Mouse (Mus musculus) forebrain, embryonic 13.5 days (tissue): ENCODE data around the gene Alox12b. TPM values are rescaled to one million over a fixed set of nuclear protein-coding genes. Genes with fewer than 3 reads are reported as not detected.

ENCODE experiments used
- ATAC-seq: fragments of 200-750 bp; cut with Nextera tagmentation; 2 replicates; pipeline ENCODE4 v1.8.0; 2017
- H3K27ac ChIP-seq: fragments of 300-500 bp; sonication (generic); 2 replicates; pipeline ENCODE4 v1.5.1; 2015; ENCODE audit warnings: inconsistent platforms, mild to moderate bottlenecking, moderate library complexity
- H3K27me3 ChIP-seq: fragments of 300-500 bp; sonication (generic); 2 replicates; pipeline ENCODE4 v1.6.1; 2015; ENCODE audit warnings: mild to moderate bottlenecking, inconsistent platforms
- H3K36me3 ChIP-seq: fragments of 300-500 bp; sonication (generic); 2 replicates; pipeline ENCODE4 v1.6.1; 2015; ENCODE audit warnings: mild to moderate bottlenecking, inconsistent platforms; ENCODE audit not compliant: poor library complexity, severe bottlenecking
- H3K4me1 ChIP-seq: fragments of 300-500 bp; sonication (generic); 2 replicates; pipeline ENCODE4 v1.6.1; 2015; ENCODE audit warnings: inconsistent platforms
- H3K4me2 ChIP-seq: fragments of 300-500 bp; sonication (generic); 2 replicates; pipeline ENCODE4 v1.6.1; 2015; ENCODE audit warnings: inconsistent platforms, mild to moderate bottlenecking, moderate library complexity
- H3K4me3 ChIP-seq: fragments of 300-500 bp; sonication (generic); 2 replicates; pipeline ENCODE4 v1.5.1; 2015; ENCODE audit warnings: mild to moderate bottlenecking, inconsistent platforms
- H3K9ac ChIP-seq: fragments of 300-500 bp; sonication (generic); 2 replicates; pipeline ENCODE4 v1.6.1; 2015; ENCODE audit warnings: mild to moderate bottlenecking, inconsistent platforms
- H3K9me3 ChIP-seq: fragments of 300-500 bp; sonication (generic); replicated peaks from 2 replicates; pipeline ENCODE4 v1.6.1; 2016; ENCODE audit warnings: inconsistent platforms
- WGBS: fragments of 180-500 bp; shearing (Covaris S2); methylation state at CpG from one replicate; pipeline ENCODE4 v1.1.7; 2015; 5-methylcytosine and 5-hydroxymethylcytosine counted together
- polyA plus RNA-seq: library from polyadenylated mRNA; unstranded; fragments of >200 nt; fragmentation: Nextera tagmentation; extraction: Ambion mirVana; gene quantifications from 2 replicates; pipeline ENCODE4 v1.2.1, GENCODE M21; 2015

The Alox12b gene
- polyA plus RNA-seq, 1 experiment from 2014 or later = not detected

- no peaks in the 10 kb centered on the region for H3K27me3 ChIP-seq
- ATAC-seq = no peak
- no peaks in the 10 kb centered on the region for H3K4me1 ChIP-seq
- H3K4me3 ChIP-seq = no peak overlapping the region
- no peak overlapping the region for H3K9ac ChIP-seq
- no peak overlapping the region for H3K4me2 ChIP-seq
- WGBS = 93% methylated on average over 5 of the region's 5 CpGs
- no peaks in the 10 kb centered on the region for H3K36me3 ChIP-seq
- no peaks in the 10 kb centered on the region for H3K9me3 ChIP-seq
- H3K27ac ChIP-seq = no peak overlapping the region
These were observed 28.2 kb downstream of the Alox12b start for GRCm38 (mm10) chr11:69185031-69185430.

GRCm38 (mm10) chr11:69185936-69186335 is 29.1 kb downstream of the Alox12b start:
- 88% methylated on average over 6 of the region's 6 CpGs for WGBS
- Histone ChIP-seq H3K4me1 (no peaks in the 10 kb centered on the region), H3K27me3 (no peaks in the 10 kb centered on the region), H3K27ac (no peak overlapping the region), H3K9me3 (no peaks in the 10 kb centered on the region), H3K4me2 (no peak overlapping the region), H3K9ac (no peak overlapping the region), H3K4me3 (no peak overlapping the region), H3K36me3 (no peaks in the 10 kb centered on the region)
- ATAC-seq = no peak

- no peak overlapping the region for H3K27ac ChIP-seq
- ATAC-seq = peak; percentile 50; the same call in 1 of the 2 replicates
- no peaks in the 10 kb centered on the region for H3K36me3 ChIP-seq
- H3K27me3 ChIP-seq = peaks cover 34% of the 10 kb centered on the region
- no peak overlapping the region for H3K4me3 ChIP-seq
- 0% methylated on average over 1 of the region's 1 CpGs for WGBS
- H3K9me3 ChIP-seq = no peaks in the 10 kb centered on the region
- peaks cover 11% of the 10 kb centered on the region for H3K4me1 ChIP-seq
- no peak overlapping the region for H3K4me2 ChIP-seq
- no peak overlapping the region for H3K9ac ChIP-seq
These were observed 36.1 kb downstream of the Alox12b start for GRCm38 (mm10) chr11:69192840-69193239.

GRCm38 (mm10) chr11:69196766-69197165 is 40.0 kb downstream of the Alox12b start:
- no peaks in the 10 kb centered on the region for H3K36me3 ChIP-seq
- H3K4me1 ChIP-seq = peaks cover 11% of the 10 kb centered on the region
- WGBS = 5% methylated on average over 5 of the region's 5 CpGs

GRCm38 (mm10) chr11:69197194-69197593 is 40.4 kb downstream of the Alox12b start:
- H3K9ac ChIP-seq = peak overlapping the region; percentile 43
- H3K9me3 ChIP-seq = no peaks in the 10 kb centered on the region
- no peak for ATAC-seq
- H3K4me3 ChIP-seq = peak overlapping the region; percentile 17
- peaks cover 44% of the 10 kb centered on the region for H3K27me3 ChIP-seq
- 1% methylated on average over 14 of the region's 14 CpGs for WGBS
- H3K4me2 ChIP-seq = peak overlapping the region; percentile 52
- H3K4me1 ChIP-seq = peaks cover 11% of the 10 kb centered on the region
- no peaks in the 10 kb centered on the region for H3K36me3 ChIP-seq
- H3K27ac ChIP-seq = no peak overlapping the region

More at GRCm38 (mm10) chr11:69196766-69197165, 40.0 kb downstream of the Alox12b start:
- no peak overlapping the region for H3K4me3 ChIP-seq
- H3K9me3 ChIP-seq = no peaks in the 10 kb centered on the region
- peaks cover 44% of the 10 kb centered on the region for H3K27me3 ChIP-seq
- peak overlapping the region; percentile 43; the same call in 1 of the 2 replicates for H3K9ac ChIP-seq
- no peak for ATAC-seq
- H3K27ac ChIP-seq = no peak overlapping the region
- H3K4me2 ChIP-seq = peak overlapping the region; percentile 52

- H3K9me3 ChIP-seq = no peaks in the 10 kb centered on the region
- H3K36me3 ChIP-seq = no peaks in the 10 kb centered on the region
- H3K4me3 ChIP-seq = peak within 1 kb of the TSS; percentile 17
- ATAC-seq = no peak
- peak within 1 kb of the TSS; percentile 43 for H3K9ac ChIP-seq
- no peak within 1 kb of the TSS for H3K27ac ChIP-seq
- H3K4me1 ChIP-seq = peaks cover 11% of the 10 kb centered on the region
- peak within 1 kb of the TSS; percentile 52 for H3K4me2 ChIP-seq
- WGBS = 32% methylated on average over 6 of the region's 6 CpGs
- H3K27me3 ChIP-seq = peaks cover 44% of the 10 kb centered on the region
These were observed 41.0 kb downstream of the Alox12b start, which contains the start of gene Alox8 for GRCm38 (mm10) chr11:69197743-69198142. Gene Alox8 (minus strand): TSS chr11:69197843.

GRCm38 (mm10) chr11:69199251-69199650 is 42.5 kb downstream of the Alox12b start:
- Histone ChIP-seq H3K27ac (no peak overlapping the region), H3K36me3 (no peaks in the 10 kb centered on the region), H3K4me3 (no peak overlapping the region), H3K9me3 (no peaks in the 10 kb centered on the region), H3K27me3 (peaks cover 38% of the 10 kb centered on the region), H3K4me1 (peaks cover 11% of the 10 kb centered on the region), H3K4me2 (no peak overlapping the region), H3K9ac (no peak overlapping the region)
- WGBS = 88% methylated on average over 1 of the region's 1 CpGs
- ATAC-seq = no peak

- no peak overlapping the region for H3K27ac ChIP-seq
- no peak overlapping the region for H3K4me2 ChIP-seq
- peaks cover 11% of the 10 kb centered on the region for H3K4me1 ChIP-seq
- no peak overlapping the region for H3K4me3 ChIP-seq
- H3K9me3 ChIP-seq = no peaks in the 10 kb centered on the region
- H3K36me3 ChIP-seq = no peaks in the 10 kb centered on the region
- no peak overlapping the region for H3K9ac ChIP-seq
- WGBS = 85% methylated on average over 6 of the region's 6 CpGs
- peaks cover 37% of the 10 kb centered on the region for H3K27me3 ChIP-seq
- no peak for ATAC-seq
These were observed 43.4 kb downstream of the Alox12b start for GRCm38 (mm10) chr11:69200231-69200630.

- ATAC-seq = no peak
- no peak overlapping the region for H3K4me3 ChIP-seq
- H3K27ac ChIP-seq = no peak overlapping the region
- H3K9ac ChIP-seq = no peak overlapping the region
- no peak overlapping the region for H3K4me2 ChIP-seq
- H3K9me3 ChIP-seq = no peaks in the 10 kb centered on the region
- WGBS = 85% methylated on average over 13 of the region's 13 CpGs
- H3K36me3 ChIP-seq = no peaks in the 10 kb centered on the region
- peaks cover 15% of the 10 kb centered on the region for H3K27me3 ChIP-seq
- H3K4me1 ChIP-seq = peaks cover 1% of the 10 kb centered on the region
These were observed 45.9 kb downstream of the Alox12b start for GRCm38 (mm10) chr11:69202469-69203230.

- peak overlapping the region; percentile 15 for H3K4me3 ChIP-seq
- no peaks in the 10 kb centered on the region for H3K9me3 ChIP-seq
- no peak overlapping the region for H3K9ac ChIP-seq
- peak overlapping the region; percentile 45 for H3K4me2 ChIP-seq
- WGBS = 38% methylated on average over 2 of the region's 2 CpGs
- H3K4me1 ChIP-seq = no peaks in the 10 kb centered on the region
- H3K27ac ChIP-seq = no peak overlapping the region
- no peak for ATAC-seq
- H3K36me3 ChIP-seq = no peaks in the 10 kb centered on the region
- H3K27me3 ChIP-seq = no peaks in the 10 kb centered on the region
These were observed 54.6 kb downstream of the Alox12b start for GRCm38 (mm10) chr11:69211431-69211830.

GRCm38 (mm10) chr11:69217411-69217810 is 60.6 kb downstream of the Alox12b start:
- H3K4me3 ChIP-seq = no peak overlapping the region
- no peak for ATAC-seq
- no peak overlapping the region for H3K27ac ChIP-seq
- H3K27me3 ChIP-seq = no peaks in the 10 kb centered on the region
- H3K4me1 ChIP-seq = no peaks in the 10 kb centered on the region
- no peak overlapping the region for H3K9ac ChIP-seq
- no peaks in the 10 kb centered on the region for H3K9me3 ChIP-seq
- WGBS = 89% methylated on average over 5 of the region's 5 CpGs
- H3K4me2 ChIP-seq = no peak overlapping the region
- no peaks in the 10 kb centered on the region for H3K36me3 ChIP-seq

GRCm38 (mm10) chr11:69218661-69219060 is 61.9 kb downstream of the Alox12b start:
- 74% methylated on average over 2 of the region's 2 CpGs for WGBS
- no peaks in the 10 kb centered on the region for H3K4me1 ChIP-seq
- H3K4me2 ChIP-seq = no peak overlapping the region
- H3K27ac ChIP-seq = no peak overlapping the region
- H3K9me3 ChIP-seq = no peaks in the 10 kb centered on the region; the same call in 1 of the 2 replicates
- no peaks in the 10 kb centered on the region for H3K27me3 ChIP-seq
- H3K36me3 ChIP-seq = no peaks in the 10 kb centered on the region
- H3K9ac ChIP-seq = no peak overlapping the region
- no peak for ATAC-seq
- no peak overlapping the region for H3K4me3 ChIP-seq
